Mouse (Mus musculus) lung, postnatal 0 days (tissue): ENCODE measurements around the gene Ccdc167.

Experiments used
- CTCF ChIP-seq: IDR thresholded peaks from 2 replicates; pipeline ENCODE4 v1.5.1; 2016; ENCODE audit warnings: antibody characterized with exemption, mild to moderate bottlenecking
- EP300 ChIP-seq: IDR thresholded peaks from 2 replicates; pipeline ENCODE4 v1.6.1; 2016; ENCODE audit warnings: antibody characterized with exemption, mild to moderate bottlenecking, control low read depth

GRCm38 (mm10) chr17:29688610-29689009 is 28.2 kb downstream of the Ccdc167 start:
- TF ChIP-seq CTCF (no peak), EP300 (no peak)
